Mouse (Mus musculus) myocyte (in vitro differentiated cells): ENCODE data around the gene Stum.

ENCODE experiments used
- CEBPB ChIP-seq: IDR thresholded peaks from 2 replicates; pipeline ENCODE4 v1.6.1; 2011; ENCODE audit warnings: mild to moderate bottlenecking, moderate library complexity; ENCODE audit not compliant: poor library complexity, insufficient read depth, severe bottlenecking
- E2F4 ChIP-seq: IDR thresholded peaks from one replicate; pipeline ENCODE4 v1.6.1; 2011; ENCODE audit warnings: mild to moderate bottlenecking, control low read depth, moderate library complexity; ENCODE audit not compliant: insufficient read depth
- MAX ChIP-seq: IDR thresholded peaks from one replicate; pipeline ENCODE4 v1.6.1; 2011; ENCODE audit warnings: low read depth, mild to moderate bottlenecking, control low read depth
- MYOD1 ChIP-seq, 3 experiments: IDR thresholded peaks; one replicate each; pipeline ENCODE4 v1.6.1; 2011; ENCODE audit warnings: control low read depth in 2 of 3, low read depth in 2 of 3, mild to moderate bottlenecking in 2 of 3, moderate library complexity in 1 of 3; ENCODE audit not compliant: insufficient read length in 2 of 3, control insufficient read depth in 1 of 3
- MYOG ChIP-seq, 3 experiments: IDR thresholded peaks; one replicate each; pipeline ENCODE4 v1.6.1; 2011; ENCODE audit warnings: control low read depth in 2 of 3, low read depth in 2 of 3, mild to moderate bottlenecking in 2 of 3; ENCODE audit not compliant: insufficient read length in 2 of 3, control insufficient read depth in 1 of 3, insufficient read depth in 1 of 3
- POLR2A ChIP-seq: IDR thresholded peaks from one replicate; pipeline ENCODE4 v1.6.1; 2011; ENCODE audit warnings: low read depth, mild to moderate bottlenecking, control low read depth, moderate library complexity; ENCODE audit not compliant: insufficient read length
- POLR2AphosphoS2 ChIP-seq: IDR thresholded peaks from one replicate; pipeline ENCODE4 v1.6.1; 2011; ENCODE audit warnings: low read depth, control low read depth; ENCODE audit not compliant: insufficient read length
- REST ChIP-seq: IDR thresholded peaks from one replicate; pipeline ENCODE4 v1.6.1; 2011; ENCODE audit warnings: mild to moderate bottlenecking, control low read depth, moderate library complexity; ENCODE audit not compliant: insufficient read depth, insufficient read length
- TCF12 ChIP-seq: IDR thresholded peaks from one replicate; pipeline ENCODE4 v1.6.1; 2011; ENCODE audit warnings: mild to moderate bottlenecking, control low read depth; ENCODE audit not compliant: poor library complexity, insufficient read depth, severe bottlenecking
- TCF3 ChIP-seq: IDR thresholded peaks from one replicate; pipeline ENCODE4 v1.6.1; 2011; ENCODE audit warnings: low read depth, control low read depth; ENCODE audit not compliant: insufficient read length
- USF1 ChIP-seq: IDR thresholded peaks from one replicate; pipeline ENCODE4 v1.6.1; 2011; ENCODE audit warnings: low read depth, mild to moderate bottlenecking, control low read depth, moderate library complexity

DNA sequence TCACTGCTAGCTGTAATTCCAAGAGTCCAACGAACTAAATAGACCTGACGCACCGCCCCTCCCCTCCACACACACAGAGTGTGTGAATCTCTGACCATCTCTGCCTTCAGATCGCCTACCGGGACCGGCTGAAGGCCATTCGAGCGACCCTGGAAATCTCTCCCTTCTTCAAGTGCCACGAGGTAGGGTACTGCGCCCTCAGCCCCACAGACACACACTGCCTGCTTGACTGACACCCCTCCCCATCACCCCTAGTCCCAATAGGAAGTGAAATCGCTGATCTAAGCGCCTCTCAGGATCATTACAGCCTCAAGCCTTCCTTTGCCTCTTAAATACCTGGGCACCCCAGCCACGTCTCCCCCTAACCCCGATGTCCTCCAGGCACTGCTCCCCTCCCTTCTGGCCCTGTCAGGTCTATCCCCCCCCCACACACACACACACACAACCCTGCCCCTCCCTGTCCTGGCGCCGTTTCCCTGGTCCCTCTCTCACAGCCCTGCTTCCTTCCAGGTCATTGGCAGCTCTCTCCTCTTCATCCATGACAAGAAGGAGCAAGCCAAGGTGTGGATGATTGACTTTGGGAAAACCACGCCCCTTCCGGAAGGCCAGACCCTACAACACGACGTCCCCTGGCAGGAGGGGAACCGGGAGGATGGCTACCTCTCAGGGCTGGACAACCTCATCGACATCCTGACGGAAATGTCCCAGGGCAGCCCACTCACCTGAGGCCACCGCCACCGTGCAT is 62.0 kb downstream of the Stum start:
- TF ChIP-seq POLR2AphosphoS2 (no peak), MYOD1 (IDR thresholded peaks at IDR 0.05; ENCODE audit: control insufficient read depth in 1 of 3, insufficient read length in 2 of 3, low read depth in 2 of 3) (no peak), POLR2A (no peak), E2F4 (no peak), MAX (no peak), TCF12 (no peak), USF1 (no peak), CEBPB (no peak), MYOG (IDR thresholded peaks at IDR 0.05; ENCODE audit: control insufficient read depth in 1 of 3, insufficient read depth in 1 of 3, insufficient read length in 2 of 3, low read depth in 2 of 3) (no peak), TCF3 (no peak), REST (no peak)
